Mouse (Mus musculus): Measurements from ENCODE around the gene Gucd1.

DNA sequence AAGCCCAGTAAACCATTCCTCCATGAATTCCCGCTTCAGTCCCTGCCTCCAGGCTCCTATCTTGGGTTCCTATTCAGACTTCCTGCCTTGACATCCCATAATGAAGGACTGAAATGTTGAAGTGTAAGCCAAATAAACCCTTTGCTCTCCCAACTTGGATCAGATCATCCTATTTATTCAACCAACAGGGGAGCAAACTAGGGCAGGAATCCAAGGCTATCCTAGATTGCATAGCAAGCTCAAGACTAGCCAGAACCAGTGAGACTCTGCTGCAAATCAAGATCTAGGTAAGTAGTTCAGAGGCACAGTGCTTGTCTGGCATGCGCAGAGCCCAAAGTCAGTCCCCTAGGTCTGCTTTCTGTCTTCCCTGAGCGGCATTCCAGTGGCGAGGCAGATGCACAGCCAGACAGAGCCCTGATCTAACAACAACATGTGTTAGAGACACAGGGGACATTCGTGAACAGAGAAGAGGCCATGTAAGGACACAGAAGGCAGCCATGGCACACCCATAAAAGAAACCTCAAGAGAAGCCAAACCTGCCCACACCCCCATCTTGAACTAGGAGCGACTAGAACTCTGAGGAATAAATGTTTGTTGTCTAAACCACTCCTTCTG is 68.9 kb downstream of the Gucd1 start:
- TF ChIP-seq POLR2A (IDR thresholded peaks at IDR 0.05; ENCODE audit: control insufficient read depth, extremely low read depth, insufficient read depth, low read length, poor library complexity), result no peak
- no peak for TF ChIP-seq CTCF (IDR thresholded peaks at IDR 0.05; ENCODE audit: borderline replicate concordance, control insufficient read depth, extremely low read depth, insufficient read depth, low read length, poor library complexity)
